Mouse (Mus musculus) G1E (cell line): ENCODE measurements around the gene Itga9. TPM values are rescaled to one million over a fixed set of nuclear protein-coding genes. Genes with fewer than 3 reads are reported as not detected.

Experiments
- ATAC-seq: 2 replicates; pipeline ENCODE4 v1.8.0; 2016; ENCODE audit warnings: mild to moderate bottlenecking; ENCODE audit not compliant: insufficient number of reproducible peaks, poor library complexity, low FRiP score, severe bottlenecking; ENCODE audit errors: extremely low read depth
- DNase-seq: peaks from one replicate; pipeline ENCODE4 v3.0.0; 2012; ENCODE audit warnings: low spot score
- H3K27me3 ChIP-seq: 2 replicates; pipeline ENCODE4 v1.6.1; 2012; ENCODE audit warnings: mild to moderate bottlenecking, low read length, inconsistent platforms; ENCODE audit not compliant: insufficient read depth
- H3K36me3 ChIP-seq: replicated peaks from 2 replicates; pipeline ENCODE3; 2012; ENCODE audit warnings: mild to moderate bottlenecking, inconsistent platforms
- H3K4me1 ChIP-seq: 2 replicates; pipeline ENCODE4 v1.6.1; 2012; ENCODE audit warnings: low read depth, low read length, inconsistent platforms, mixed read lengths; ENCODE audit not compliant: insufficient read depth
- H3K4me3 ChIP-seq: 2 replicates; pipeline ENCODE4 v1.5.1; 2012; ENCODE audit warnings: low read depth, mild to moderate bottlenecking, inconsistent platforms, low read length, moderate library complexity, mixed read lengths
- H3K9me3 ChIP-seq: replicated peaks from 2 replicates; pipeline ENCODE4 v1.6.1; 2012; ENCODE audit warnings: inconsistent platforms
- CTCF ChIP-seq: IDR thresholded peaks from 2 replicates; pipeline ENCODE4 v1.5.1; 2012; ENCODE audit warnings: low read depth, low read length, inconsistent platforms, mixed read lengths
- GATA1 ChIP-seq: IDR thresholded peaks from 2 replicates; pipeline ENCODE4 v1.6.1; 2012; ENCODE audit warnings: borderline replicate concordance, low read length, inconsistent platforms, mixed read lengths
- GATA2 ChIP-seq: IDR thresholded peaks from 2 replicates; pipeline ENCODE4 v1.6.1; 2012; ENCODE audit warnings: low read depth, low read length, inconsistent platforms, borderline replicate concordance
- POLR2AphosphoS5 ChIP-seq: IDR thresholded peaks from 2 replicates; pipeline ENCODE4 v1.6.1; 2012; ENCODE audit warnings: low read depth, low read length, inconsistent platforms; ENCODE audit not compliant: insufficient replicate concordance
- TAL1 ChIP-seq: conservative IDR thresholded peaks from 2 replicates; pipeline ENCODE4 v1.6.1; 2012; ENCODE audit warnings: low read depth, low read length, inconsistent platforms, mixed read lengths
- polyA plus RNA-seq: library from polyadenylated mRNA; stranded (reverse); fragments of >175 nt; gene quantifications from 2 replicates; pipeline ENCODE4 v1.2.3, GENCODE M21; 2012
- total RNA-seq, 2 experiments: library from RNA; stranded (forward) in 1 of 2; stranded (reverse) in 1 of 2; fragments of 200-1000 nt in 1 of 2; fragments of >200 nt in 1 of 2; fragmentation: Nextera tagmentation in 1 of 2; gene quantifications; 2 replicates each; pipeline ENCODE4 v1.2.3; 2014 to 2017

Gene Itga9
- total and polyA plus RNA-seq, 3 experiments, result 0.11 TPM; not detected in 2

GRCm38 (mm10) chr9:118818508-118818907, 212.0 kb downstream of the Itga9 start:
- no peaks in the 10 kb centered on the region for H3K4me1 ChIP-seq
- no peak for DNase-seq
- peaks cover 76% of the 10 kb centered on the region for H3K9me3 ChIP-seq
- H3K27me3 ChIP-seq, result no peaks in the 10 kb centered on the region
- no peaks in the 10 kb centered on the region for H3K36me3 ChIP-seq
- no peak overlapping the region for H3K4me3 ChIP-seq
- TF ChIP-seq GATA2 (no peak), POLR2AphosphoS5 (no peak), TAL1 (no peak), GATA1 (no peak), CTCF (no peak)
- ATAC-seq, result no peak

- TF ChIP-seq TAL1 (no peak), CTCF (no peak), GATA1 (no peak), POLR2AphosphoS5 (no peak), GATA2 (no peak)
- H3K4me3 ChIP-seq, result no peak overlapping the region
- H3K9me3 ChIP-seq, result peaks cover 74% of the 10 kb centered on the region
- no peaks in the 10 kb centered on the region for H3K4me1 ChIP-seq
- ATAC-seq (no peak), DNase-seq (no peak)
- H3K27me3 ChIP-seq, result no peaks in the 10 kb centered on the region
- H3K36me3 ChIP-seq, result no peaks in the 10 kb centered on the region
These were observed 215.0 kb downstream of the Itga9 start for GRCm38 (mm10) chr9:118821220-118822185.

GRCm38 (mm10) chr9:118822186-118822555, 215.7 kb downstream of the Itga9 start:
- TF ChIP-seq GATA1 (no peak), POLR2AphosphoS5 (no peak), TAL1 (no peak), GATA2 (no peak), CTCF (no peak)

GRCm38 (mm10) chr9:118822581-118822980, 216.1 kb downstream of the Itga9 start:
- Histone ChIP-seq H3K9me3 (peaks cover 74% of the 10 kb centered on the region), H3K27me3 (no peaks in the 10 kb centered on the region), H3K4me3 (no peak overlapping the region), H3K4me1 (no peaks in the 10 kb centered on the region), H3K36me3 (no peaks in the 10 kb centered on the region)
- ATAC-seq (no peak), DNase-seq (no peak)
- TF ChIP-seq CTCF (no peak), GATA2 (no peak), GATA1 (no peak), POLR2AphosphoS5 (no peak), TAL1 (no peak)

More at GRCm38 (mm10) chr9:118822186-118822555, 215.7 kb downstream of the Itga9 start:
- H3K9me3 ChIP-seq, result peaks cover 74% of the 10 kb centered on the region
- DNase-seq (no peak), ATAC-seq (no peak)
- H3K36me3 ChIP-seq, result no peaks in the 10 kb centered on the region
- H3K4me3 ChIP-seq, result no peak overlapping the region
- H3K27me3 ChIP-seq, result no peaks in the 10 kb centered on the region
- no peaks in the 10 kb centered on the region for H3K4me1 ChIP-seq

- ATAC-seq (no peak), DNase-seq (no peak)
- H3K36me3 ChIP-seq, result no peaks in the 10 kb centered on the region
- H3K4me3 ChIP-seq, result no peak overlapping the region
- H3K27me3 ChIP-seq, result no peaks in the 10 kb centered on the region
- peaks cover 73% of the 10 kb centered on the region for H3K9me3 ChIP-seq
- TF ChIP-seq POLR2AphosphoS5 (no peak), CTCF (no peak), TAL1 (no peak), GATA2 (no peak), GATA1 (no peak)
- no peaks in the 10 kb centered on the region for H3K4me1 ChIP-seq
These were observed 224.6 kb downstream of the Itga9 start for GRCm38 (mm10) chr9:118831080-118831479.

- Histone ChIP-seq H3K4me3 (no peak overlapping the region), H3K4me1 (no peaks in the 10 kb centered on the region), H3K36me3 (no peaks in the 10 kb centered on the region), H3K27me3 (no peaks in the 10 kb centered on the region), H3K9me3 (peaks cover 73% of the 10 kb centered on the region)
- ATAC-seq (no peak), DNase-seq (no peak)
- TF ChIP-seq GATA1 (no peak), CTCF (no peak), GATA2 (no peak), POLR2AphosphoS5 (no peak), TAL1 (no peak)
These were observed 226.0 kb downstream of the Itga9 start for GRCm38 (mm10) chr9:118832533-118832932.
